Mouse (Mus musculus): ENCODE data around the gene Gca. TPM values are rescaled to one million over a fixed set of nuclear protein-coding genes. Genes with fewer than 3 reads are reported as not detected.

Gca gene
- total and polyA plus RNA-seq, 3 experiments = 6.2 to 17.9 TPM; not detected in 1

GRCm38 (mm10) chr2:62645475-62645874 lies 18.6 kb upstream of the Gca start:
- no peaks in the 10 kb centered on the region for H3K27me3 ChIP-seq (ENCODE audit: control insufficient read depth in 1 of 2, insufficient read depth in 2 of 2, low read length in 2 of 2)
- H3K79me2 ChIP-seq (ENCODE audit: control insufficient read depth, insufficient read depth, low read length, poor library complexity) = peaks cover 22% of the 10 kb centered on the region
- peaks cover 0 to 3% of the 10 kb centered on the region in 2 experiments; a peak in 2 of 4 replicates for H3K4me1 ChIP-seq (ENCODE audit: control insufficient read depth in 1 of 2, insufficient read depth in 2 of 2, low read length in 2 of 2)
- no peaks in the 10 kb centered on the region for H3K9me3 ChIP-seq (replicated peaks; ENCODE audit: insufficient read depth, low read length)
- H3K36me3 ChIP-seq (ENCODE audit: control insufficient read depth in 1 of 2, insufficient read depth in 2 of 2, low read length in 2 of 2) = peaks cover 0 to 8% of the 10 kb centered on the region in 2 experiments; a peak in 2 of 4 replicates
- peak overlapping the region; percentile 77 to 79 for H3K4me3 ChIP-seq (ENCODE audit: control insufficient read depth in 1 of 2, insufficient read depth in 1 of 2, low read depth in 2 of 2, low read length in 2 of 2)
- peak overlapping the region; percentile 65 for H3K27ac ChIP-seq (ENCODE audit: control insufficient read depth, low read depth, low read length)
- peak overlapping the region; percentile 84 for H3K9ac ChIP-seq (ENCODE audit: control insufficient read depth, low read depth, low read length, poor library complexity, severe bottlenecking)
- TF ChIP-seq NELFE (IDR thresholded peaks at IDR 0.05; ENCODE audit: low read depth, low read length) (peak; percentile 34; the same call in 1 of the 2 replicates), GABPA (IDR thresholded peaks at IDR 0.05; ENCODE audit: low read depth, low read length) (no peak), MYB (IDR thresholded peaks at IDR 0.05; ENCODE audit: low read depth, low read length) (no peak), POLR2A (IDR thresholded peaks at IDR 0.05; ENCODE audit: control insufficient read depth in 1 of 2, insufficient read depth in 1 of 2, low read depth in 1 of 2, low read length in 2 of 2, poor library complexity in 1 of 2) (no peak), RAD21 (IDR thresholded peaks at IDR 0.05; ENCODE audit: low read depth, low read length) (no peak)
- DNase-seq (ENCODE audit: low read depth, low spot score) = peak; percentile 70

GRCm38 (mm10) chr2:62646014-62646645 lies 18.0 kb upstream of the Gca start, which contains the start of gene Ifih1:
TSS of gene Ifih1 (minus strand) at chr2:62646255.
- TF ChIP-seq SMC3 (IDR thresholded peaks at IDR 0.05; ENCODE audit: low read depth, low read length) (no peak), RCOR1 (IDR thresholded peaks at IDR 0.05; ENCODE audit: low read depth, low read length) (no peak), CTCF (IDR thresholded peaks at IDR 0.05 in 2 of 3, conservative IDR thresholded peaks at IDR 0.05 in 1 of 3; ENCODE audit: control insufficient read depth in 1 of 3, insufficient read depth in 1 of 3, low read depth in 2 of 3, low read length in 3 of 3, poor library complexity in 1 of 3, severe bottlenecking in 1 of 3) (peak in 2 of 3 experiments; percentile 24 to 32; a peak in 4 of 6 replicates), MXI1 (IDR thresholded peaks at IDR 0.05; ENCODE audit: low read depth, low read length) (no peak), MAZ (IDR thresholded peaks at IDR 0.05; ENCODE audit: low read depth, low read length) (peak; percentile 39; the same call in 1 of the 2 replicates), ELF1 (IDR thresholded peaks at IDR 0.05; ENCODE audit: low read depth, low read length) (no peak), ETS1 (IDR thresholded peaks at IDR 0.05; ENCODE audit: low read depth, low read length) (peak; percentile 39; the same call in 1 of the 2 replicates)
- peaks cover 0 to 3% of the 10 kb centered on the region in 2 experiments; a peak in 2 of 4 replicates for H3K4me1 ChIP-seq (ENCODE audit: control insufficient read depth in 1 of 2, insufficient read depth in 2 of 2, low read length in 2 of 2)
- peaks cover 22% of the 10 kb centered on the region for H3K79me2 ChIP-seq (ENCODE audit: control insufficient read depth, insufficient read depth, low read length, poor library complexity)
- peak within 1 kb of the TSS; percentile 77 to 79 for H3K4me3 ChIP-seq (ENCODE audit: control insufficient read depth in 1 of 2, insufficient read depth in 1 of 2, low read depth in 2 of 2, low read length in 2 of 2)
- DNase-seq (ENCODE audit: low read depth, low spot score) = peak; percentile 84
- peak within 1 kb of the TSS; percentile 84 for H3K9ac ChIP-seq (ENCODE audit: control insufficient read depth, low read depth, low read length, poor library complexity, severe bottlenecking)
- peaks cover 0 to 8% of the 10 kb centered on the region in 2 experiments; a peak in 2 of 4 replicates for H3K36me3 ChIP-seq (ENCODE audit: control insufficient read depth in 1 of 2, insufficient read depth in 2 of 2, low read length in 2 of 2)
- no peaks in the 10 kb centered on the region for H3K9me3 ChIP-seq (replicated peaks; ENCODE audit: insufficient read depth, low read length)
- H3K27me3 ChIP-seq (ENCODE audit: control insufficient read depth in 1 of 2, insufficient read depth in 2 of 2, low read length in 2 of 2) = no peaks in the 10 kb centered on the region
- peak within 1 kb of the TSS; percentile 65 for H3K27ac ChIP-seq (ENCODE audit: control insufficient read depth, low read depth, low read length)

GRCm38 (mm10) chr2:62646671-62647289 lies 17.3 kb upstream of the Gca start:
- peaks cover 0 to 8% of the 10 kb centered on the region in 2 experiments; a peak in 2 of 4 replicates for H3K36me3 ChIP-seq (ENCODE audit: control insufficient read depth in 1 of 2, insufficient read depth in 2 of 2, low read length in 2 of 2)
- H3K4me3 ChIP-seq (ENCODE audit: control insufficient read depth in 1 of 2, insufficient read depth in 1 of 2, low read depth in 2 of 2, low read length in 2 of 2) = peak overlapping the region; percentile 77 to 79
- TF ChIP-seq JUND (IDR thresholded peaks at IDR 0.05; ENCODE audit: low read depth, low read length) = no peak
- TF ChIP-seq POLR2A (IDR thresholded peaks at IDR 0.05; ENCODE audit: control insufficient read depth in 1 of 2, insufficient read depth in 1 of 2, low read depth in 1 of 2, low read length in 2 of 2, poor library complexity in 1 of 2) = no peak
- TF ChIP-seq CHD1 (IDR thresholded peaks at IDR 0.05; ENCODE audit: low read depth, low read length) = no peak
- TF ChIP-seq USF2 (IDR thresholded peaks at IDR 0.05; ENCODE audit: borderline replicate concordance in 1 of 2, insufficient read depth in 1 of 2, low read depth in 1 of 2, low read length in 2 of 2) = no peak
- no peak for TF ChIP-seq GABPA (IDR thresholded peaks at IDR 0.05; ENCODE audit: low read depth, low read length)
- no peak for TF ChIP-seq POLR2AphosphoS5 (IDR thresholded peaks at IDR 0.05; ENCODE audit: borderline replicate concordance, low read depth, low read length)
- no peak for TF ChIP-seq NELFE (IDR thresholded peaks at IDR 0.05; ENCODE audit: low read depth, low read length)
- TF ChIP-seq RCOR1 (IDR thresholded peaks at IDR 0.05; ENCODE audit: low read depth, low read length) = no peak
- no peak for TF ChIP-seq UBTF (IDR thresholded peaks at IDR 0.05; ENCODE audit: borderline replicate concordance, insufficient read depth, low read depth, low read length)
- TF ChIP-seq ZC3H11A (IDR thresholded peaks at IDR 0.05; ENCODE audit: low read depth, low read length) = no peak
- no peak for TF ChIP-seq MYC (IDR thresholded peaks at IDR 0.05; ENCODE audit: low read depth, low read length)
- no peak for TF ChIP-seq MXI1 (IDR thresholded peaks at IDR 0.05; ENCODE audit: low read depth, low read length)
- no peak for TF ChIP-seq ELF1 (IDR thresholded peaks at IDR 0.05; ENCODE audit: low read depth, low read length)
- H3K79me2 ChIP-seq (ENCODE audit: control insufficient read depth, insufficient read depth, low read length, poor library complexity) = peaks cover 19% of the 10 kb centered on the region
- peaks cover 0 to 3% of the 10 kb centered on the region in 2 experiments; a peak in 2 of 4 replicates for H3K4me1 ChIP-seq (ENCODE audit: control insufficient read depth in 1 of 2, insufficient read depth in 2 of 2, low read length in 2 of 2)
- no peaks in the 10 kb centered on the region for H3K27me3 ChIP-seq (ENCODE audit: control insufficient read depth in 1 of 2, insufficient read depth in 2 of 2, low read length in 2 of 2)
- peak overlapping the region; percentile 23 for H3K9ac ChIP-seq (ENCODE audit: control insufficient read depth, low read depth, low read length, poor library complexity, severe bottlenecking)
- no peaks in the 10 kb centered on the region for H3K9me3 ChIP-seq (replicated peaks; ENCODE audit: insufficient read depth, low read length)
- no peak for DNase-seq (ENCODE audit: low read depth, low spot score)
- peak overlapping the region; percentile 65; the same call in 1 of the 2 replicates for H3K27ac ChIP-seq (ENCODE audit: control insufficient read depth, low read depth, low read length)

All from MEL (cell line).